Mouse (Mus musculus) liver, embryonic 16.5 days (tissue): Measurements from ENCODE around the gene Olfr1052. TPM values are rescaled to one million over a fixed set of nuclear protein-coding genes. Genes with fewer than 3 reads are reported as not detected.
"Not testable (repeated sequence)": the region's sequence is repeated elsewhere in the genome, so short reads cannot be mapped to it uniquely, and the experiment has no call there.

Experiments used
- ATAC-seq: fragments of 200-750 bp; cut with Nextera tagmentation; 2 replicates; pipeline ENCODE4 v1.8.0; 2017; ENCODE audit warnings: low read depth, mild to moderate bottlenecking, moderate number of reproducible peaks, moderate library complexity
- H3K27ac ChIP-seq: fragments of 300-500 bp; sonication (generic); 2 replicates; pipeline ENCODE4 v1.5.1; 2014; ENCODE audit warnings: mild to moderate bottlenecking, low read length
- H3K27me3 ChIP-seq: fragments of 300-500 bp; sonication (generic); 2 replicates; pipeline ENCODE4 v1.6.1; 2014; ENCODE audit warnings: low read depth, low read length, mixed read lengths; ENCODE audit not compliant: control insufficient read depth, insufficient read depth
- H3K36me3 ChIP-seq: fragments of 300-500 bp; sonication (generic); 2 replicates; pipeline ENCODE4 v1.6.1; 2014; ENCODE audit warnings: mild to moderate bottlenecking; ENCODE audit not compliant: control insufficient read depth, insufficient read depth
- H3K4me1 ChIP-seq: fragments of 300-500 bp; sonication (generic); 2 replicates; pipeline ENCODE4 v1.6.1; 2014; ENCODE audit warnings: low read depth, low read length, mixed read lengths; ENCODE audit not compliant: control insufficient read depth
- H3K4me2 ChIP-seq: fragments of 300-500 bp; sonication (generic); 2 replicates; pipeline ENCODE4 v1.6.1; 2014; ENCODE audit warnings: low read depth, low read length, mixed read lengths
- H3K4me3 ChIP-seq: fragments of 300-500 bp; sonication (generic); 2 replicates; pipeline ENCODE4 v1.5.1; 2014; ENCODE audit warnings: low read depth, mild to moderate bottlenecking, low read length
- H3K9ac ChIP-seq: fragments of 300-500 bp; sonication (generic); 2 replicates; pipeline ENCODE4 v1.6.1; 2014; ENCODE audit warnings: low read depth, low read length
- H3K9me3 ChIP-seq: fragments of 300-500 bp; sonication (generic); replicated peaks from 2 replicates; pipeline ENCODE4 v1.6.1; 2016; ENCODE audit warnings: low read length; ENCODE audit not compliant: control insufficient read depth
- WGBS: fragments of 180-500 bp; shearing (Covaris S2); extraction: QIAGEN DNeasy Blood & Tissue Kit; methylation state at CpG from one replicate; pipeline ENCODE4 v1.1.7; 2014; ENCODE audit not compliant: insufficient replicate concordance; 5-methylcytosine and 5-hydroxymethylcytosine counted together
- polyA plus RNA-seq: library from polyadenylated mRNA; unstranded; fragments of >200 nt; fragmentation: Nextera tagmentation; extraction: Ambion mirVana; gene quantifications from 2 replicates; pipeline ENCODE4 v1.2.1, GENCODE M21; 2015

Gene Olfr1052
- polyA plus RNA-seq: not detected in 2 replicates

- Histone ChIP-seq H3K27me3 (no peaks in the 10 kb centered on the region), H3K4me3 (no peak within 1 kb of the TSS), H3K9ac (no peak within 1 kb of the TSS), H3K36me3 (no peaks in the 10 kb centered on the region), H3K9me3 (no peaks in the 10 kb centered on the region), H3K27ac (no peak within 1 kb of the TSS), H3K4me1 (no peaks in the 10 kb centered on the region), H3K4me2 (no peak within 1 kb of the TSS)
- no peak for ATAC-seq
These were observed at the start of gene Olfr1052 for GRCm38 (mm10) chr2:86292155-86292554. Gene Olfr1052, plus strand, starts transcription at chr2:86292455.

GRCm38 (mm10) chr2:86258228-86258627 is 34.0 kb upstream of the Olfr1052 start, which contains the start of gene Olfr1049:
Gene Olfr1049, minus strand, starts transcription at chr2:86258328.
- H3K27me3 ChIP-seq, H3K9ac ChIP-seq, H3K4me2 ChIP-seq, ATAC-seq, H3K27ac ChIP-seq, H3K4me3 ChIP-seq, H3K36me3 ChIP-seq, H3K9me3 ChIP-seq, H3K4me1 ChIP-seq: not testable (repeated sequence)

- not testable (repeated sequence) for H3K4me1 ChIP-seq, H3K9ac ChIP-seq, ATAC-seq, H3K36me3 ChIP-seq, H3K27me3 ChIP-seq, H3K27ac ChIP-seq, H3K4me2 ChIP-seq, H3K9me3 ChIP-seq, H3K4me3 ChIP-seq
These were observed 13.3 kb upstream of the Olfr1052 start, which contains the start of gene Olfr1051 for GRCm38 (mm10) chr2:86278988-86279387. Gene Olfr1051, minus strand, starts transcription at chr2:86279088.

GRCm38 (mm10) chr2:86315184-86315583 is 22.9 kb downstream of the Olfr1052 start, which contains the start of gene Olfr1053:
Gene Olfr1053, minus strand, starts transcription at chr2:86315284.
- WGBS: 42% methylated on average over 3 of the region's 3 CpGs
- ATAC-seq: no peak
- no peaks in the 10 kb centered on the region for H3K27me3 ChIP-seq
- H3K4me1 ChIP-seq: no peaks in the 10 kb centered on the region
- H3K9me3 ChIP-seq: no peaks in the 10 kb centered on the region
- no peak within 1 kb of the TSS for H3K4me3 ChIP-seq
- H3K9ac ChIP-seq: no peak within 1 kb of the TSS
- no peak within 1 kb of the TSS for H3K27ac ChIP-seq
- no peaks in the 10 kb centered on the region for H3K36me3 ChIP-seq
- no peak within 1 kb of the TSS for H3K4me2 ChIP-seq

- Histone ChIP-seq H3K27me3 (no peaks in the 10 kb centered on the region), H3K4me1 (no peaks in the 10 kb centered on the region), H3K36me3 (no peaks in the 10 kb centered on the region), H3K4me2 (no peak within 1 kb of the TSS), H3K27ac (no peak within 1 kb of the TSS), H3K4me3 (no peak within 1 kb of the TSS), H3K9ac (no peak within 1 kb of the TSS), H3K9me3 (no peaks in the 10 kb centered on the region)
- ATAC-seq: no peak
- 61% methylated on average over 3 of the region's 3 CpGs for WGBS
These were observed 43.1 kb downstream of the Olfr1052 start, which contains the start of gene Olfr1054 for GRCm38 (mm10) chr2:86335333-86335732. Gene Olfr1054, minus strand, starts transcription at chr2:86335433.

Other genes with a start within 250 kb of the Olfr1052 start
- gene Olfr1034, start 246.6 kb upstream of the Olfr1052 start, polyA plus RNA-seq: 0.05 and 0.06 TPM in 2 replicates
- gene Olfr1036, start 218.5 kb upstream of the Olfr1052 start, polyA plus RNA-seq: not detected in 2 replicates
- not detected in 2 replicates for gene Olfr1037, start 205.1 kb upstream of the Olfr1052 start, polyA plus RNA-seq
- gene Olfr1039, start 156.5 kb upstream of the Olfr1052 start, polyA plus RNA-seq: not detected in 2 replicates
- not detected in 2 replicates for gene Olfr1040, start 145.7 kb upstream of the Olfr1052 start, polyA plus RNA-seq
- gene Olfr1042, start 130.6 kb upstream of the Olfr1052 start, polyA plus RNA-seq: not detected in 2 replicates
- gene Olfr1043, start 124.9 kb upstream of the Olfr1052 start, polyA plus RNA-seq: not detected in 2 replicates
- not detected in 2 replicates for gene Olfr1044, start 114.6 kb upstream of the Olfr1052 start, polyA plus RNA-seq
- not detected in 2 replicates for gene Olfr52, start 106.8 kb upstream of the Olfr1052 start, polyA plus RNA-seq
- not detected in 2 replicates for gene Olfr1045, start 89.4 kb upstream of the Olfr1052 start, polyA plus RNA-seq
- not detected in 2 replicates for gene Olfr1046, start 73.1 kb upstream of the Olfr1052 start, polyA plus RNA-seq
- not detected in 2 replicates for gene Olfr1047, start 61.1 kb upstream of the Olfr1052 start, polyA plus RNA-seq
- not detected in 2 replicates for gene Olfr1048, start 52.2 kb upstream of the Olfr1052 start, polyA plus RNA-seq
- not detected in 2 replicates for gene Olfr1049, start 34.1 kb upstream of the Olfr1052 start, polyA plus RNA-seq
- not detected in 2 replicates for gene Olfr1051, start 13.4 kb upstream of the Olfr1052 start, polyA plus RNA-seq
- not detected in 2 replicates for gene Olfr1053, start 22.8 kb downstream of the Olfr1052 start, polyA plus RNA-seq
- not detected in 2 replicates for gene Olfr1054, start 43.0 kb downstream of the Olfr1052 start, polyA plus RNA-seq
- gene Olfr1055, start 57.8 kb downstream of the Olfr1052 start, polyA plus RNA-seq: not detected in 2 replicates
- gene Olfr1056, start 70.0 kb downstream of the Olfr1052 start, polyA plus RNA-seq: not detected in 2 replicates
- gene Olfr1057, start 85.9 kb downstream of the Olfr1052 start, polyA plus RNA-seq: not detected in 2 replicates
- gene Olfr1058, start 96.1 kb downstream of the Olfr1052 start, polyA plus RNA-seq: not detected in 2 replicates
- gene Olfr1061, start 121.6 kb downstream of the Olfr1052 start, polyA plus RNA-seq: not detected in 2 replicates
- not detected in 2 replicates for gene Olfr1062, start 134.3 kb downstream of the Olfr1052 start, polyA plus RNA-seq
- not detected in 2 replicates for gene Olfr1065, start 158.1 kb downstream of the Olfr1052 start, polyA plus RNA-seq
- gene Olfr1066, start 163.8 kb downstream of the Olfr1052 start, polyA plus RNA-seq: not detected in 2 replicates
- gene Olfr228, start 194.9 kb downstream of the Olfr1052 start, polyA plus RNA-seq: not detected in 2 replicates
- gene Olfr1076, start 216.0 kb downstream of the Olfr1052 start, polyA plus RNA-seq: not detected in 2 replicates